Mouse (Mus musculus): ENCODE data around the gene Oxct1. TPM values are rescaled to one million over a fixed set of nuclear protein-coding genes. Genes with fewer than 3 reads are reported as not detected.

Oxct1 gene
- polyA plus RNA-seq, 1 experiment from 2014 or later: 199 TPM

DNA sequence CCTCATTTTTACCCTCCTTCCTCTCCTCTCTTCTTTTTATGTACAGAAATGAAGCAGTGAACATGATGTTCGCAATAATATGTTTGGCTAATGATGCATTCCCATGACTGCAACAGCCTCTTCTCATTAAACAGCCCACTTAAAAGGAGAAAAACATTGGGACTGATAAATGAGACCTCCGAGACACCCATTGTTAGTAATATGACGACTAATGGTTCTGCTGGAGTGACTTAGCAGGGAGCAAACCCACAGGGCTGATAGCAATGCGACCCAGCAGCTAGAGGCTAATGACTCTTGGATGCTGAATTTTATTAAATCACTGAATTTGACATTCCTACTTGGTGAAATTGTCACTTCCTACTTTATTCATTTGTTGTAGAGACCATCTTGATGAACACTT is 79.3 kb downstream of the Oxct1 start:
- ATAC-seq (replicated peaks; ENCODE audit: low FRiP score, low TSS enrichment, low read depth): no peak
- Histone ChIP-seq H3K4me2 (ENCODE audit: low read length) (no peak overlapping the region), H3K27ac (ENCODE audit: low read depth) (no peak overlapping the region), H3K36me3 (ENCODE audit: control insufficient read depth, insufficient read depth, low read length) (peaks cover 9% of the 10 kb centered on the region; the same call in 1 of the 2 replicates), H3K4me1 (replicated peaks; ENCODE audit: control insufficient read depth, insufficient read depth, low read length) (peaks cover 5% of the 10 kb centered on the region; the same call in 1 of the 2 replicates), H3K27me3 (replicated peaks; ENCODE audit: control insufficient read depth, insufficient read depth, low read length) (no peaks in the 10 kb centered on the region), H3K9ac (ENCODE audit: low read length) (no peak overlapping the region), H3K4me3 (ENCODE audit: low read depth, low read length) (no peak overlapping the region), H3K9me3 (ENCODE audit: control insufficient read depth, low read length) (no peaks in the 10 kb centered on the region)
- no peak for DNase-seq (ENCODE audit: low spot score)
- WGBS: 63% methylated on average over 4 of the region's 4 CpGs

DNA sequence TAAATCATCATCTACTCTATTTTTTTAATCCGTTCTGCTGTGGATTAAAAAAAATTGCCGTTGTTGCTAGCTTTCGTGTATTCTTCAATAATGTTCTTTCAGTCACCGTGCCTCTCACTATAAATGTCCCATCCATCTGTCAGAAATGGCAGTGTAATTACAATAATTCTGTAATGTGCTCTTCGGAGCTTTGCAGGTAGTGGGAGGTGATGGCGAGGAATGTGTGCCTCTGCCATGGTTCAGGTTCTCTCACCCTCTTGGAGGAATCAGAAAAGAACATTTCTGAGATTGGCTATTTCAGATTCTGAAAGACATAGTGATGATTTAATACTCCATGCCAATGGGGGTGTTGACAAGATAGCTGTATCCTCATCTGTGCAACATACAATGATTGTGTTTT is 93.8 kb downstream of the Oxct1 start:
- Histone ChIP-seq H3K27me3 (replicated peaks; ENCODE audit: control insufficient read depth, insufficient read depth, low read length) (no peaks in the 10 kb centered on the region), H3K4me2 (ENCODE audit: low read length) (no peak overlapping the region), H3K36me3 (ENCODE audit: control insufficient read depth, insufficient read depth, low read length) (no peaks in the 10 kb centered on the region), H3K9me3 (ENCODE audit: control insufficient read depth, low read length) (no peaks in the 10 kb centered on the region), H3K4me3 (ENCODE audit: low read depth, low read length) (no peak overlapping the region), H3K9ac (ENCODE audit: low read length) (no peak overlapping the region), H3K4me1 (replicated peaks; ENCODE audit: control insufficient read depth, insufficient read depth, low read length) (no peaks in the 10 kb centered on the region), H3K27ac (ENCODE audit: low read depth) (no peak overlapping the region)
- ATAC-seq (replicated peaks; ENCODE audit: low FRiP score, low TSS enrichment, low read depth) (no peak), DNase-seq (ENCODE audit: low spot score) (no peak)
- whole genome bisulfite sequencing: 96% methylated on average over 6 of the region's 6 CpGs

DNA sequence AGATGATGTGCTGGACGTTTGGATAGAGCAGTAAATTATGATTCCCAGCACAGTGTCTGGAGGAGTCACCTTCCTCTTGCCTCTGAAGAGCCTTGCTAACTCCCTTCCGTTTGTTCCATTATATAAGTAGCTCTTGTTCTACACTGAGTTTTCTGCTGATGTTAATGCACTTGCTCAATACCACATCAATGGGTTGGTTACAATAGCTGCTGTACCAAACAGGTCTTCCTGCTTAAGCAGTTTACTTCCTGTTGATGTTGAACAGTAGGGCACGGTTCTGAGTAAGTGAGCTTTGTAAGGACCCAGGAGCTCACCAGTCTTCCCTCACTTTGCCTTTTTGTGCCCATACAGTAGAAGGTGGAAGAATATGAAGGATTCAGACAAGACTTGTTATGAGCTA is 98.5 kb downstream of the Oxct1 start:
- no peaks in the 10 kb centered on the region for H3K4me1 ChIP-seq (replicated peaks; ENCODE audit: control insufficient read depth, insufficient read depth, low read length)
- H3K36me3 ChIP-seq (ENCODE audit: control insufficient read depth, insufficient read depth, low read length): peaks cover 12% of the 10 kb centered on the region
- H3K27ac ChIP-seq (ENCODE audit: low read depth): no peak overlapping the region
- DNase-seq (ENCODE audit: low spot score) (no peak), ATAC-seq (replicated peaks; ENCODE audit: low FRiP score, low TSS enrichment, low read depth) (no peak)
- no peak overlapping the region for H3K9ac ChIP-seq (ENCODE audit: low read length)
- no peak overlapping the region for H3K4me3 ChIP-seq (ENCODE audit: low read depth, low read length)
- H3K4me2 ChIP-seq (ENCODE audit: low read length): no peak overlapping the region
- WGBS: 61% methylated on average over 3 of the region's 3 CpGs
- H3K9me3 ChIP-seq (ENCODE audit: control insufficient read depth, low read length): no peaks in the 10 kb centered on the region
- H3K27me3 ChIP-seq (replicated peaks; ENCODE audit: control insufficient read depth, insufficient read depth, low read length): no peaks in the 10 kb centered on the region

DNA sequence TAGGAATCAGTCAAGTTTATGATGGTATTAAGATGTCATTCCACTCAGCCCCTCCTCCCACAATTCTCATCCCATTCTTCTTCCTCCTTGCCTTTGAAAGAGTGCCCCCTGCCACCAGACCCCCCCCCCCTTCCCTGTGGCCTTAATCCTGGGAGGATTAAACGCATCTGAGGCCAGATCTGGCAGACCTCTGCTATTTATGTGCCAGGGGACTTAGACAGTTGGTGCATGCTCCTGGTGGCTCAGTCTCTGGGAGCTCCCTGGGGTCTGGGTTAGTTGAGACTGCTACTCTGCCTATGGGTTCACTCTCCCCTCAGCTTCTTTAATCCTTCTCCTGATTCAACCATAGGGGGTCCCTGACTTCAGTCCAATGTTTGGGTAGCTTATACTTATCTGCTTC is 112.3 kb downstream of the Oxct1 start:
- no peak for ATAC-seq (replicated peaks; ENCODE audit: low FRiP score, low TSS enrichment, low read depth)
- H3K4me3 ChIP-seq (ENCODE audit: low read depth, low read length): no peak overlapping the region
- no peak overlapping the region for H3K27ac ChIP-seq (ENCODE audit: low read depth)
- 17% methylated on average over 1 of the region's 1 CpGs for WGBS
- no peak overlapping the region for H3K4me2 ChIP-seq (ENCODE audit: low read length)
- no peak overlapping the region for H3K9ac ChIP-seq (ENCODE audit: low read length)
- peaks cover 12% of the 10 kb centered on the region; the same call in 1 of the 2 replicates for H3K36me3 ChIP-seq (ENCODE audit: control insufficient read depth, insufficient read depth, low read length)
- H3K4me1 ChIP-seq (replicated peaks; ENCODE audit: control insufficient read depth, insufficient read depth, low read length): no peaks in the 10 kb centered on the region
- no peaks in the 10 kb centered on the region for H3K9me3 ChIP-seq (ENCODE audit: control insufficient read depth, low read length)
- no peaks in the 10 kb centered on the region for H3K27me3 ChIP-seq (replicated peaks; ENCODE audit: control insufficient read depth, insufficient read depth, low read length)
- no peak for DNase-seq (ENCODE audit: low spot score)

DNA sequence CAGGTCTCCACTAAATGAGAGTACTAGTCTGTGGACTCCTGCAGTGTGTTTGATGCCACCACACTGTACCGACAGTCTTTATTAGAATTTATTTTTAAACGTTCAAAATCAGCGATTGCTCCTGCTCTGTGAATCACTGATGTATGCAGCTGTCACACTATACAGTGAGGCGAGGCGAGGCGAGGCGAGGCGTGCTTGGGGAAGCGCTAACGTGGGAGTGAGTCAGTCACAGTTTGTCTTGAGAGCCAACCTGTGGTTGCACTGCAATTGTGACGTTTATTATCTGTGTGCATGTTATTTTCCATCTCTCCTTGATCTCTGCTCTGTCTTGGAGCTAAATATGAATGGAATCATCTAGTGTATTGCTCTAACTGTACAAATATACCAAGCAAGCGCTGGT is 113.3 kb downstream of the Oxct1 start:
- Histone ChIP-seq H3K27me3 (replicated peaks; ENCODE audit: control insufficient read depth, insufficient read depth, low read length) (no peaks in the 10 kb centered on the region), H3K4me2 (ENCODE audit: low read length) (no peak overlapping the region), H3K4me3 (ENCODE audit: low read depth, low read length) (no peak overlapping the region), H3K27ac (ENCODE audit: low read depth) (no peak overlapping the region), H3K36me3 (ENCODE audit: control insufficient read depth, insufficient read depth, low read length) (peaks cover 12% of the 10 kb centered on the region; the same call in 1 of the 2 replicates), H3K9me3 (ENCODE audit: control insufficient read depth, low read length) (no peaks in the 10 kb centered on the region), H3K9ac (ENCODE audit: low read length) (no peak overlapping the region), H3K4me1 (replicated peaks; ENCODE audit: control insufficient read depth, insufficient read depth, low read length) (no peaks in the 10 kb centered on the region)
- no peak for ATAC-seq (replicated peaks; ENCODE audit: low FRiP score, low TSS enrichment, low read depth)
- 91% methylated on average over 12 of the region's 12 CpGs for WGBS
- no peak for DNase-seq (ENCODE audit: low spot score)

DNA sequence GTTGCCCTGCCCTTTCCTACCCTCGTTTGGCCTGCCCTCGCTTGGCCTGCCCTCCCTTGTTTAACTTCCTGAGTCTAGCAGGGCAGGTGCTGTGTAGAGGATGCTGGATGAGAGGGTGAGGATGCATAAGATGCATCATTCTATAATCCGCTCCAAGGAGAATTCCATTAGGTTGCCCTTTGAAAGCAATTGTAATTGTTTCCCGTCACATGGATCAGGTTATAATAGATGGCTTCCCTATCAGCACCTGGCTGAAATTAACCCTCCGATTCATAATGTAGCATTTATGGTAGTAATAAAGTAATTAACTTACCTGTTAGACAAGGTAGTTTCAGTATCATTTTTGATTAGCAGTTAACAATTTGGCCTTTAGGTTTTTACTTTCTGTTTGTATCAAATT is 119.2 kb downstream of the Oxct1 start:
- no peaks in the 10 kb centered on the region for H3K9me3 ChIP-seq (ENCODE audit: control insufficient read depth, low read length)
- DNase-seq (ENCODE audit: low spot score) (no peak), ATAC-seq (replicated peaks; ENCODE audit: low FRiP score, low TSS enrichment, low read depth) (no peak)
- 80% methylated on average over 5 of the region's 5 CpGs for WGBS
- H3K27ac ChIP-seq (ENCODE audit: low read depth): no peak overlapping the region
- no peaks in the 10 kb centered on the region for H3K27me3 ChIP-seq (replicated peaks; ENCODE audit: control insufficient read depth, insufficient read depth, low read length)
- H3K4me2 ChIP-seq (ENCODE audit: low read length): no peak overlapping the region
- H3K9ac ChIP-seq (ENCODE audit: low read length): no peak overlapping the region
- H3K4me1 ChIP-seq (replicated peaks; ENCODE audit: control insufficient read depth, insufficient read depth, low read length): no peaks in the 10 kb centered on the region
- peaks cover 19% of the 10 kb centered on the region for H3K36me3 ChIP-seq (ENCODE audit: control insufficient read depth, insufficient read depth, low read length)
- no peak overlapping the region for H3K4me3 ChIP-seq (ENCODE audit: low read depth, low read length)

DNA sequence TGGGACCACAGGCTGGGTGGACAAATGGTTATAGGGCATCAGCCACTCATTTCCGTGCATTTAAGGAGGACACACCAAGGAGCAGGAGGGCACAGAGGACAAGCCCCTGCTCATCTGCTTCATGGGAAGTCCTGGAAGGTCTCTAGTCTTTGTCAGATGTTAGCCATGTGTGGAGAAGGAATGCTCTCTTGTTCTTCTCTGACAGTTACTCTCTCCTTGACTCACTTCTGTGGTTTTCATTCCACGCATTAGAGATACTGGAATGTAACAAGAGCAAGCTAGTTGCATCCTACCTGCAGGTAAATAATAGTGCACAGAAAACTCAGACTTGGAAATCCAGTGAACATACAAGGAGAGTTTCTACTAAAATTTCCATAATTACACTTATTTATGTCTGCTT is 121.5 kb downstream of the Oxct1 start:
- DNase-seq (ENCODE audit: low spot score): no peak
- 66% methylated on average over 2 of the region's 2 CpGs for whole genome bisulfite sequencing

DNA sequence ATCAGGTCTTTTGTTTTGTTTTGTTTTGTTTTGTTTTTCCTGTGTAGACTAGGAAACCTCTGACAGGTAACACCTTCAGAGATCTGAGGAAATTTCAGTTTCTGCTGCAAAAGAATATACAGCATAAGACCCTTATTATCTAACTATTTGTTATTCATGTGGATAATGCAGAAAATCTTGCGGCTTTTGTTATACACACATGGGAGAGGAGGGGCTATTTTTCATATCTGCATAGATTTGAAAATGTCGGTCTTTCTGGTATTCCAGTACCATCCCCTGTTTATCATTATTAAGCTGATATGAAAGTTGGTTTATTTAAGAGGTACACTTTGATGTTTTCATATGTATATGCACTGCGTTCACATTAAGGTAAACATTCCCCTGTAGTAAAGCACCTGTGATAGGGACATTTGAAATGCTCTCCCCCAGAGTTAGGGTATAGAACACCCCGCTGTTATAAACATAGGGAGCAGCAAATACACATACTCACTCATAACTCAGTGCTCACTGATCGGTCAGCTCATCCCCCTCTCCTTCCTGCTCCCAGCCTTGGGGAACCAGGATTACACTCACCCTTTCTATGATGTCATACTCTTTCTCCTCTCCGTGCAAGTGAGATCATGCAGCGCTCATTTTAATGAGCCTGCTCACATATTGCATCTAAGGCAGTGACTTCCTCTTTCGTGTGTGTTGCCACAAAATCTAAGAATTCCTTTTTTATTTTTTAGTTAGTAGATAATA is 122.6 kb downstream of the Oxct1 start:
- Histone ChIP-seq H3K9me3 (ENCODE audit: control insufficient read depth, low read length) (no peaks in the 10 kb centered on the region), H3K4me3 (ENCODE audit: low read depth, low read length) (no peak overlapping the region), H3K4me2 (ENCODE audit: low read length) (no peak overlapping the region), H3K9ac (ENCODE audit: low read length) (no peak overlapping the region), H3K36me3 (ENCODE audit: control insufficient read depth, insufficient read depth, low read length) (peaks cover 14% of the 10 kb centered on the region), H3K27ac (ENCODE audit: low read depth) (no peak overlapping the region), H3K4me1 (replicated peaks; ENCODE audit: control insufficient read depth, insufficient read depth, low read length) (no peaks in the 10 kb centered on the region), H3K27me3 (replicated peaks; ENCODE audit: control insufficient read depth, insufficient read depth, low read length) (no peaks in the 10 kb centered on the region)
- WGBS: 76% methylated on average over 8 of the region's 8 CpGs
- ATAC-seq (replicated peaks; ENCODE audit: low FRiP score, low TSS enrichment, low read depth) (no peak), DNase-seq (ENCODE audit: low spot score) (no peak)

More for the DNA sequence above, 121.5 kb downstream of the Oxct1 start:
- Histone ChIP-seq H3K36me3 (ENCODE audit: control insufficient read depth, insufficient read depth, low read length) (peaks cover 16% of the 10 kb centered on the region), H3K9ac (ENCODE audit: low read length) (no peak overlapping the region), H3K27me3 (replicated peaks; ENCODE audit: control insufficient read depth, insufficient read depth, low read length) (no peaks in the 10 kb centered on the region), H3K9me3 (ENCODE audit: control insufficient read depth, low read length) (no peaks in the 10 kb centered on the region), H3K4me3 (ENCODE audit: low read depth, low read length) (no peak overlapping the region), H3K4me1 (replicated peaks; ENCODE audit: control insufficient read depth, insufficient read depth, low read length) (no peaks in the 10 kb centered on the region), H3K4me2 (ENCODE audit: low read length) (no peak overlapping the region), H3K27ac (ENCODE audit: low read depth) (no peak overlapping the region)
- no peak for ATAC-seq (replicated peaks; ENCODE audit: low FRiP score, low TSS enrichment, low read depth)

DNA sequence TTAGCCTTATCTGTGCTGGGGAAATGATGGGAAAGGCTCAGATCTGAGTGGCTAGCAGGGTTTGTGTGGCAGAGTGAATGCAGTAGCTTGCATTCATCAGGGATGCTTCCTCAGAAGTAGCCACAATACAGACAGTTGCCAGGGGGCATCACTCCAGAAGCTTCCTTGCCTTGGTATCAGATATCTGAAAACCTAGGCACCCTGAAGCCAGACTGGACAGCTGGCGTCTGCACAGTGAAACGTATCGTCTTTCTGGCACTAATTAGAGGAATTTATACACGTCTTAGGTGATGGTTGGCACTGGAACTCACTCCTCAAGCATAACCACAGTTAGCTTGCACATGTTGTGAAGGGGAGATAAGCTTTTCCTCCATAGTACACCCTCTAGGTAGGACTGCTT is 128.5 kb downstream of the Oxct1 start:
- no peaks in the 10 kb centered on the region for H3K27me3 ChIP-seq (replicated peaks; ENCODE audit: control insufficient read depth, insufficient read depth, low read length)
- 91% methylated on average over 4 of the region's 4 CpGs for WGBS
- H3K27ac ChIP-seq (ENCODE audit: low read depth): no peak overlapping the region
- H3K4me3 ChIP-seq (ENCODE audit: low read depth, low read length): no peak overlapping the region
- DNase-seq (ENCODE audit: low spot score) (no peak), ATAC-seq (replicated peaks; ENCODE audit: low FRiP score, low TSS enrichment, low read depth) (no peak)
- H3K4me2 ChIP-seq (ENCODE audit: low read length): no peak overlapping the region
- H3K9me3 ChIP-seq (ENCODE audit: control insufficient read depth, low read length): no peaks in the 10 kb centered on the region
- H3K9ac ChIP-seq (ENCODE audit: low read length): no peak overlapping the region
- no peaks in the 10 kb centered on the region for H3K4me1 ChIP-seq (replicated peaks; ENCODE audit: control insufficient read depth, insufficient read depth, low read length)
- H3K36me3 ChIP-seq (ENCODE audit: control insufficient read depth, insufficient read depth, low read length): peaks cover 16% of the 10 kb centered on the region

All from intestine, embryonic 14.5 days (tissue).